Mouse (Mus musculus) stomach, embryonic 14.5 days (tissue): Measurements from ENCODE around the gene Pip5kl1. TPM values are rescaled to one million over a fixed set of nuclear protein-coding genes. Genes with fewer than 3 reads are reported as not detected.

Source experiments
- ATAC-seq: fragments of 200-750 bp; cut with Nextera tagmentation; 2 replicates; pipeline ENCODE4 v1.8.0; 2017; ENCODE audit warnings: low read depth, moderate TSS enrichment; ENCODE audit not compliant: insufficient number of reproducible peaks, insufficient read depth, low FRiP score
- H3K27ac ChIP-seq: fragments of 300-500 bp; sonication (generic); 2 replicates; pipeline ENCODE4 v1.5.1; 2014; ENCODE audit warnings: mild to moderate bottlenecking, low read length, moderate library complexity, mixed read lengths
- H3K27me3 ChIP-seq: fragments of 300-500 bp; sonication (generic); 2 replicates; pipeline ENCODE4 v1.6.1; 2014; ENCODE audit warnings: low read length, control low read depth, mixed read lengths; ENCODE audit not compliant: control insufficient read depth, insufficient read depth
- H3K36me3 ChIP-seq: fragments of 300-500 bp; sonication (generic); 2 replicates; pipeline ENCODE4 v1.6.1; 2014; ENCODE audit warnings: mild to moderate bottlenecking, control low read depth, low read length, moderate library complexity, mixed read lengths; ENCODE audit not compliant: control insufficient read depth, insufficient read depth
- H3K4me1 ChIP-seq: fragments of 300-500 bp; sonication (generic); 2 replicates; pipeline ENCODE4 v1.6.1; 2014; ENCODE audit warnings: low read length, control low read depth, mixed read lengths; ENCODE audit not compliant: control insufficient read depth, insufficient read depth
- H3K4me2 ChIP-seq: fragments of 300-500 bp; sonication (generic); replicated peaks from 2 replicates; pipeline ENCODE4 v1.6.1; 2014; ENCODE audit warnings: low read depth, low read length, control low read depth
- H3K4me3 ChIP-seq: fragments of 300-500 bp; sonication (generic); 2 replicates; pipeline ENCODE4 v1.5.1; 2014; ENCODE audit warnings: low read depth, low read length, control low read depth
- H3K9ac ChIP-seq: fragments of 300-500 bp; sonication (generic); replicated peaks from 2 replicates; pipeline ENCODE4 v1.6.1; 2014; ENCODE audit warnings: low read depth, mild to moderate bottlenecking, control low read depth, low read length, moderate library complexity, mixed read lengths
- H3K9me3 ChIP-seq: fragments of 300-500 bp; sonication (generic); 2 replicates; pipeline ENCODE4 v1.6.1; 2016; ENCODE audit warnings: low read depth, low read length, control low read depth; ENCODE audit not compliant: control insufficient read depth
- whole genome bisulfite sequencing: fragments of 180-500 bp; shearing (Covaris S2); extraction: QIAGEN DNeasy Blood & Tissue Kit; methylation state at CpG from one replicate; pipeline ENCODE4 v1.1.7; 2014; 5-methylcytosine and 5-hydroxymethylcytosine counted together
- polyA plus RNA-seq: library from polyadenylated mRNA; unstranded; fragments of >200 nt; fragmentation: Nextera tagmentation; extraction: Ambion mirVana; gene quantifications from 2 replicates; pipeline ENCODE4 v1.2.1, GENCODE M21; 2014

Pip5kl1 gene
- polyA plus RNA-seq, 1 experiment from 2014 or later = 1.4 TPM

DNA sequence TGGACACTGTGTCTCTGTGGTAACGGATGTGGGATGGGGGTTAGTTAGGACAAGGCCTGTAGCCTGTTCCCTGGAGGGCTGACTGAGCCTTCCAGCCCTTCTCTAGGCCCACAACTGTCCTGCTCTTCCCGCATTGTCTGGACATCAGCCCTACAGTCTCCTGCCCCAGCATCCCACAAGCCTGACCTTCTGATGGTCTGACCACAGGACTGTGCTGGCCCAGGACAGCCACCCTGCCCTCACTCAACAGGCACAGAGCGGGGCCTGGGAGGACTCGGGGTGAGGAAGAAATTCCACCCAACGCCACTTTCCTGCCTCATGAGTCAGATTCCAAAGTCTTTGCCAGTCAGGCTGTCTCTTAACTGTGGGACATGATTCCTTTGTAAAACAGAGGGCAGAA lies 23.1 kb downstream of the Pip5kl1 start:
- Histone ChIP-seq H3K9me3 (no peaks in the 10 kb centered on the region), H3K4me1 (0 out of 2 replicates have a peak, but pooled peaks cover 4% of the 10 kb centered on the region), H3K27me3 (no peaks in the 10 kb centered on the region), H3K27ac (no peak overlapping the region), H3K4me2 (no peak overlapping the region), H3K9ac (no peak overlapping the region), H3K4me3 (no peak overlapping the region), H3K36me3 (peaks cover 11% of the 10 kb centered on the region; the same call in 1 of the 2 replicates)
- whole genome bisulfite sequencing = 91% methylated on average over 5 of the region's 5 CpGs
- no peak for ATAC-seq

GRCm38 (mm10) chr2:32598506-32598905 lies 23.9 kb downstream of the Pip5kl1 start:
- H3K9me3 ChIP-seq = no peaks in the 10 kb centered on the region
- no peak overlapping the region for H3K9ac ChIP-seq
- peaks cover 11% of the 10 kb centered on the region; the same call in 1 of the 2 replicates for H3K36me3 ChIP-seq
- 90% methylated on average over 8 of the region's 8 CpGs for WGBS
- no peak for ATAC-seq
- 0 out of 2 replicates have a peak, but pooled peaks cover 4% of the 10 kb centered on the region for H3K4me1 ChIP-seq
- H3K4me2 ChIP-seq = no peak overlapping the region
- H3K27ac ChIP-seq = no peak overlapping the region
- no peaks in the 10 kb centered on the region for H3K27me3 ChIP-seq
- no peak overlapping the region for H3K4me3 ChIP-seq

- no peak for ATAC-seq
- H3K9me3 ChIP-seq = no peaks in the 10 kb centered on the region
- no peaks in the 10 kb centered on the region for H3K27me3 ChIP-seq
- H3K27ac ChIP-seq = no peak within 1 kb of the TSS
- no peak within 1 kb of the TSS for H3K4me3 ChIP-seq
- no peak within 1 kb of the TSS for H3K9ac ChIP-seq
- 0 out of 2 replicates have a peak, but pooled peaks cover 4% of the 10 kb centered on the region for H3K4me1 ChIP-seq
- H3K4me2 ChIP-seq = no peak within 1 kb of the TSS
- 92% methylated on average over 3 of the region's 3 CpGs for WGBS
- H3K36me3 ChIP-seq = peaks cover 7% of the 10 kb centered on the region; the same call in 1 of the 2 replicates
Measured at GRCm38 (mm10) chr2:32599409-32599808, 24.8 kb downstream of the Pip5kl1 start, which contains the start of gene St6galnac6. TSS of gene St6galnac6 (plus strand) at chr2:32599709.

DNA sequence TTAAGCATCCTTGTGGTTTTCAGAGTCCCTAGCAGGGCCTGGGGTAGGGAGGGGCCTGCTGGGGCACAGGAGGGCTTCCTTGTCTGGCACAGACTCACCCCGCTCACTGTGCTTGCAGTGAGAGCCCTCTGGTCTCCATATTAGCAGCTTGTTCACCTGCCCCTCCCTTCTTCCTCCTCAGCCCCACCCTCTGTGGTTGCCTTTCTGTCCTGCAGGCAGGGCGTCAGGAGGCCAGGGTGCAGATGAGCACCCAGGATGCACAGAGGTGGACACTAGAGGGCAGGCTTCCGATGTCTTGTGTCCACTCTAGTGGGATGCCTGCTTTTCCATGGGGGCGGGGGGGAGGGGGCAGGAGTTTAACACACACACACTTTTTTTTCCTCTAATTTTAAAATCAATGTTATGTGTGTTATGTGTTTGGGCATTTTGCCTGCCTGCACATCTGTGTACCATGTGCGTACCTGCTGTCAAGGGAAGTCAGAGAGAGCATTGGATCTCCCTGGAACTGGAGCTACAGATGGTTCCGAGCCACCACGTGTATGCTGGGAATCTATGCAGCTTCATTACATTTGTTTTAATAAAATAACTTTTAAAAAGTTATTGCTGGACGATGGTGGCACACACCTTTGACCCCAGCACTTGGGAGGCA lies 26.9 kb downstream of the Pip5kl1 start:
- Histone ChIP-seq H3K27me3 (no peaks in the 10 kb centered on the region), H3K9ac (no peak overlapping the region), H3K36me3 (peaks cover 7% of the 10 kb centered on the region; the same call in 1 of the 2 replicates), H3K9me3 (no peaks in the 10 kb centered on the region), H3K27ac (no peak overlapping the region), H3K4me3 (no peak overlapping the region), H3K4me2 (no peak overlapping the region), H3K4me1 (0 out of 2 replicates have a peak, but pooled peaks cover 4% of the 10 kb centered on the region)
- 0 out of 2 replicates have a peak, but pooled peaks have one; percentile 25 for ATAC-seq
- WGBS = 46% methylated on average over 8 of the region's 8 CpGs

DNA sequence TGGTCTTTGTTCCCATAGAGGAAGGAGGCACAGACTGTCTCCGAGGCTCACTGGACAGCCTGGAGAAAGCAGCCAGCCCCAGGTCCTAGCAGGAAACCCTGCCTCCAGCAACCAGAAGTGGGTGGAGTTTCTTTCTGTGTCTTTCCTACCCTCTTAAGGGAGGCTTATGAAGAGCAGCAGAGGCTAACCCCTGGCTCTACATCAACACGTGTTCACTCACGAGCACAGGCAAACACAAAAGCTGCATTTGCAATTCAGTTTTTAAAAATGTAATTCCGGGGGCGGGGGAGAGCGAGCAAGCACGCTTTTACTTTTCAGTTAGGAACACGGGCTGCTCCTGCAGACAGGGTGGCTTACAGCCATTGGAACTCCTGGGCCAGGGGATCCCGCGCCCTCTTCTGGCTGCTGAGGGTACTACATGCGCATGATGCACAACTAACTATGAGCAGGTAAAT lies 28.0 kb downstream of the Pip5kl1 start:
- Histone ChIP-seq H3K36me3 (0 out of 2 replicates have a peak, but pooled peaks cover 1% of the 10 kb centered on the region), H3K27ac (peak overlapping the region; percentile 28; the same call in 1 of the 2 replicates), H3K4me1 (0 out of 2 replicates have a peak, but pooled peaks cover 4% of the 10 kb centered on the region), H3K4me3 (peak overlapping the region; percentile 24), H3K9me3 (no peaks in the 10 kb centered on the region), H3K27me3 (no peaks in the 10 kb centered on the region), H3K4me2 (peak overlapping the region; percentile 39), H3K9ac (no peak overlapping the region)
- whole genome bisulfite sequencing = 2% methylated on average over 11 of the region's 11 CpGs
- peak; percentile 59; the same call in 1 of the 2 replicates for ATAC-seq

GRCm38 (mm10) chr2:32604631-32605030 lies 30.0 kb downstream of the Pip5kl1 start:
- H3K4me2 ChIP-seq = no peak overlapping the region
- no peak for ATAC-seq
- H3K9me3 ChIP-seq = no peaks in the 10 kb centered on the region
- H3K36me3 ChIP-seq = no peaks in the 10 kb centered on the region
- no peak overlapping the region for H3K27ac ChIP-seq
- WGBS = 34% methylated on average over 10 of the region's 10 CpGs
- no peak overlapping the region for H3K9ac ChIP-seq
- H3K4me3 ChIP-seq = no peak overlapping the region
- H3K4me1 ChIP-seq = peaks cover 15% of the 10 kb centered on the region; the same call in 1 of the 2 replicates
- H3K27me3 ChIP-seq = no peaks in the 10 kb centered on the region

- Histone ChIP-seq H3K4me1 (peaks cover 24% of the 10 kb centered on the region; the same call in 1 of the 2 replicates), H3K27ac (peak overlapping the region; percentile 28; the same call in 1 of the 2 replicates), H3K4me2 (peak overlapping the region; percentile 87), H3K4me3 (peak overlapping the region; percentile 80), H3K27me3 (no peaks in the 10 kb centered on the region), H3K9ac (peak overlapping the region; percentile 61), H3K36me3 (no peaks in the 10 kb centered on the region), H3K9me3 (no peaks in the 10 kb centered on the region)
- WGBS = 12% methylated on average over 55 of the region's 55 CpGs
- peak; percentile 76; the same call in 1 of the 2 replicates for ATAC-seq
Measured at GRCm38 (mm10) chr2:32606161-32607142, 31.9 kb downstream of the Pip5kl1 start.
